Mouse (Mus musculus): ENCODE measurements around the gene Kcnh6.

DNA sequence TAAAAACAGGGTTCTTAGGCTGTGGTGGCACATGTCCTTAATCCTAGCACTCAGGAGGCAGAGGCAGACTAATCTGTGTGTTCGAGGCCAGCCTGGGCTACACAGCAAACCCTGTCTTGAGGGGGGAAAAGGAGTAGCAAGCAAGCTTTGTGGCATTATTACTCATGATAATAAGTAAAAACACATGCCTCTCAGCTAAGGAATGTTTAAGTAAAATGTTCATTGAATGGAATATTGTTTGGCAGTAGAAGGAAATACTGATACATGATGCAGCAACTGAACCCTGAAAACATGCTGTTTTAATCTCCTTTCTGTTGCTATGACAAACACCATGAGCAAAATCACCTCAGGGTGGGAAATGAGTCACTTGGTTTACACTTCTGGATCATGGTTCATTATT lies 53.4 kb downstream of the Kcnh6 start:
- TF ChIP-seq POLR2A (IDR thresholded peaks at IDR 0.05; ENCODE audit: control insufficient read depth, extremely low read depth, insufficient read depth, low read length, poor library complexity) (no peak), CTCF (IDR thresholded peaks at IDR 0.05; ENCODE audit: borderline replicate concordance, control insufficient read depth, extremely low read depth, insufficient read depth, low read length, poor library complexity) (no peak)

All from thymus, adult 2 months (tissue).